Mouse (Mus musculus): ENCODE results near the gene Gm21970.

DNA sequence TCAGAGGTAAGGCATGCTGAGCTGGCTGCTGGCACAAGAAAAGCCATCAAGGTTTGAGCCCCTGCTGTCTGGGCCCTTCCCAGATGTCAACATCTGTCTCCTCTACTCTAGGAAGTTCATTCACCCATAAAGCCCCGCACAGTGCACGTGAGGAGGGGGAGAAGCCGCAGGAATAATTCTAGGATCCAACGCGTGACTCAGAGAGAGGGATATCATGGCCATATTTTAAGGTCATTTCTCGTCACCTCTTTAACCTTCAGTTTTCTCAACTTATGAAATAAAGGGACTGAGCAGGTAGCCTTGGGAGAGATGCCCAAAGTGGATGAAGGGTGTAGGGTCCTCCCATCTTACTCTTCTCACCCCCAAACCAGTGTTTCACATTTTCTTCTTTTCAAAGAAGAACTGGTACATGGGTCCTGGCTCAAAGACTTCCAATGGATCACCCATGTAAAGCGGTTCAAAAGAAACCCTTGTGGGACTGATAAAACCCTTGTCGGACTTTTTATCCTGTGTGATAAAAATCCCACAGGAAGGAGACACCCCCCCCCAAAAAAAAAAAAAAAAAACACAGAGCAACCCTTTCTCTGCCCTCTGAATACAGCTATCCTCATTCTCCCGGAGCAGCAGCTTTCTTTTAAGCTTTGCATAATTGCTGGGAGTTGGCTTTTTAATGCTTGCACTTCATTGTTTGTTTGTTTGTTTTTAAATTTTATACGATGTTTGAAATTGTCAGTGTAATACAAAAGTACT is 13.5 kb downstream of the Gm21970 start:
- no peak for TF ChIP-seq CTCF (IDR thresholded peaks at IDR 0.05)
- no peak for TF ChIP-seq EP300 (IDR thresholded peaks at IDR 0.05)

All from lung, postnatal 0 days (tissue).